Mouse (Mus musculus) hindbrain, embryonic 10.5 days (tissue): ENCODE data around the gene Slc10a1. TPM values are rescaled to one million over a fixed set of nuclear protein-coding genes. Genes with fewer than 3 reads are reported as not detected.

Source experiments
- DNase-seq: peaks from one replicate; pipeline ENCODE4 v3.0.0-alpha.2; 2017; ENCODE audit warnings: low spot score
- H3K27ac ChIP-seq: fragments of 300-500 bp; sonication (generic); 2 replicates; pipeline ENCODE4 v1.5.1; 2016; ENCODE audit warnings: mild to moderate bottlenecking, moderate library complexity
- H3K27me3 ChIP-seq: fragments of 300-500 bp; sonication (generic); 2 replicates; pipeline ENCODE4 v1.6.1; 2016; ENCODE audit warnings: mild to moderate bottlenecking; ENCODE audit not compliant: poor library complexity, insufficient read depth, severe bottlenecking
- H3K36me3 ChIP-seq: fragments of 300-500 bp; sonication (generic); 2 replicates; pipeline ENCODE4 v1.6.1; 2016; ENCODE audit warnings: mild to moderate bottlenecking, moderate library complexity
- H3K4me1 ChIP-seq: fragments of 300-500 bp; sonication (generic); replicated peaks from 2 replicates; pipeline ENCODE4 v1.6.1; 2016; ENCODE audit warnings: mild to moderate bottlenecking
- H3K4me3 ChIP-seq: fragments of 300-500 bp; sonication (generic); 2 replicates; pipeline ENCODE4 v1.5.1; 2016; ENCODE audit warnings: mild to moderate bottlenecking, moderate library complexity
- H3K9me3 ChIP-seq: fragments of 300-500 bp; sonication (generic); 2 replicates; pipeline ENCODE4 v1.6.1; 2016; ENCODE audit warnings: mild to moderate bottlenecking, moderate library complexity
- WGBS: fragments of 180-500 bp; shearing (Covaris S2); methylation state at CpG from one replicate; pipeline ENCODE4 v1.1.7; 2016; 5-methylcytosine and 5-hydroxymethylcytosine counted together
- polyA plus RNA-seq: library from polyadenylated mRNA; unstranded; fragments of >200 nt; fragmentation: Nextera tagmentation; extraction: Ambion mirVana; gene quantifications from 2 replicates; pipeline ENCODE4 v1.2.1, GENCODE M21; 2016

Slc10a1 gene
- polyA plus RNA-seq, 1 experiment from 2014 or later: 0.26 TPM

GRCm38 (mm10) chr12:80938642-80939041 is 29.9 kb downstream of the Slc10a1 start:
- Histone ChIP-seq H3K9me3 (no peaks in the 10 kb centered on the region), H3K27ac (no peak overlapping the region), H3K36me3 (no peaks in the 10 kb centered on the region), H3K4me1 (no peaks in the 10 kb centered on the region), H3K4me3 (no peak overlapping the region), H3K27me3 (no peaks in the 10 kb centered on the region)
- 72% methylated on average over 5 of the region's 5 CpGs for WGBS
- DNase-seq: no peak

- H3K27me3 ChIP-seq: no peaks in the 10 kb centered on the region
- no peaks in the 10 kb centered on the region for H3K36me3 ChIP-seq
- no peak for DNase-seq
- H3K4me1 ChIP-seq: no peaks in the 10 kb centered on the region
- 80% methylated on average over 9 of the region's 9 CpGs for WGBS
- H3K9me3 ChIP-seq: no peaks in the 10 kb centered on the region
- no peak overlapping the region for H3K27ac ChIP-seq
- no peak overlapping the region for H3K4me3 ChIP-seq
Measured at GRCm38 (mm10) chr12:80937331-80938029, 31.0 kb downstream of the Slc10a1 start.

- no peaks in the 10 kb centered on the region for H3K27me3 ChIP-seq
- 68% methylated on average over 2 of the region's 2 CpGs for WGBS
- H3K27ac ChIP-seq: no peak overlapping the region
- DNase-seq: no peak
- no peak overlapping the region for H3K4me3 ChIP-seq
- H3K9me3 ChIP-seq: no peaks in the 10 kb centered on the region
- no peaks in the 10 kb centered on the region for H3K36me3 ChIP-seq
- H3K4me1 ChIP-seq: no peaks in the 10 kb centered on the region
Measured at GRCm38 (mm10) chr12:80936751-80937150, 31.8 kb downstream of the Slc10a1 start.

- Histone ChIP-seq H3K27ac (no peak overlapping the region), H3K9me3 (no peaks in the 10 kb centered on the region), H3K27me3 (no peaks in the 10 kb centered on the region), H3K4me1 (no peaks in the 10 kb centered on the region), H3K4me3 (no peak overlapping the region), H3K36me3 (no peaks in the 10 kb centered on the region)
- 98% methylated on average over 1 of the region's 1 CpGs for WGBS
- DNase-seq: no peak
Measured at GRCm38 (mm10) chr12:80932865-80933264, 35.6 kb downstream of the Slc10a1 start.

- Histone ChIP-seq H3K9me3 (no peaks in the 10 kb centered on the region), H3K4me1 (no peaks in the 10 kb centered on the region), H3K4me3 (no peak overlapping the region), H3K27me3 (no peaks in the 10 kb centered on the region), H3K27ac (no peak overlapping the region), H3K36me3 (no peaks in the 10 kb centered on the region)
- no peak for DNase-seq
- WGBS: 89% methylated on average over 3 of the region's 3 CpGs
Measured at GRCm38 (mm10) chr12:80931402-80932140, 36.9 kb downstream of the Slc10a1 start.

- DNase-seq: no peak
- H3K4me1 ChIP-seq: peaks cover 6% of the 10 kb centered on the region; the same call in 1 of the 2 replicates
- WGBS: 92% methylated on average over 7 of the region's 7 CpGs
- H3K4me3 ChIP-seq: no peak overlapping the region
- H3K9me3 ChIP-seq: no peaks in the 10 kb centered on the region
- H3K27me3 ChIP-seq: no peaks in the 10 kb centered on the region
- H3K27ac ChIP-seq: no peak overlapping the region
- H3K36me3 ChIP-seq: no peaks in the 10 kb centered on the region
Measured at GRCm38 (mm10) chr12:80930141-80930540, 38.4 kb downstream of the Slc10a1 start.

- Histone ChIP-seq H3K4me1 (peaks cover 9% of the 10 kb centered on the region), H3K27me3 (peaks cover 4% of the 10 kb centered on the region; the same call in 1 of the 2 replicates), H3K9me3 (no peaks in the 10 kb centered on the region), H3K27ac (no peak overlapping the region), H3K4me3 (no peak overlapping the region), H3K36me3 (no peaks in the 10 kb centered on the region)
- WGBS: 83% methylated on average over 3 of the region's 3 CpGs
- no peak for DNase-seq
Measured at GRCm38 (mm10) chr12:80928881-80929280, 39.6 kb downstream of the Slc10a1 start.

- H3K27ac ChIP-seq: no peak overlapping the region
- 59% methylated on average over 1 of the region's 1 CpGs for WGBS
- H3K4me1 ChIP-seq: peaks cover 16% of the 10 kb centered on the region
- no peaks in the 10 kb centered on the region for H3K36me3 ChIP-seq
- DNase-seq: no peak
- no peak overlapping the region for H3K4me3 ChIP-seq
- peaks cover 10% of the 10 kb centered on the region; the same call in 1 of the 2 replicates for H3K27me3 ChIP-seq
- H3K9me3 ChIP-seq: no peaks in the 10 kb centered on the region
Measured at GRCm38 (mm10) chr12:80927518-80927917, 41.0 kb downstream of the Slc10a1 start.

- no peaks in the 10 kb centered on the region for H3K36me3 ChIP-seq
- no peak for DNase-seq
- peaks cover 10% of the 10 kb centered on the region; the same call in 1 of the 2 replicates for H3K27me3 ChIP-seq
- H3K4me3 ChIP-seq: no peak overlapping the region
- H3K4me1 ChIP-seq: peaks cover 18% of the 10 kb centered on the region
- H3K9me3 ChIP-seq: no peaks in the 10 kb centered on the region
- H3K27ac ChIP-seq: no peak overlapping the region
- WGBS: 83% methylated on average over 4 of the region's 4 CpGs
Measured at GRCm38 (mm10) chr12:80926550-80926949, 42.0 kb downstream of the Slc10a1 start.

- Histone ChIP-seq H3K27ac (no peak overlapping the region), H3K36me3 (no peaks in the 10 kb centered on the region), H3K4me3 (no peak overlapping the region), H3K27me3 (peaks cover 10% of the 10 kb centered on the region; the same call in 1 of the 2 replicates), H3K4me1 (peaks cover 18% of the 10 kb centered on the region), H3K9me3 (no peaks in the 10 kb centered on the region)
- WGBS: 43% methylated on average over 7 of the region's 7 CpGs
- DNase-seq: no peak
Measured at GRCm38 (mm10) chr12:80925919-80926318, 42.6 kb downstream of the Slc10a1 start.

GRCm38 (mm10) chr12:80924205-80924604 is 44.3 kb downstream of the Slc10a1 start:
- H3K9me3 ChIP-seq: no peaks in the 10 kb centered on the region
- H3K27ac ChIP-seq: no peak overlapping the region
- H3K27me3 ChIP-seq: peaks cover 10% of the 10 kb centered on the region; the same call in 1 of the 2 replicates
- no peak for DNase-seq
- peaks cover 18% of the 10 kb centered on the region for H3K4me1 ChIP-seq
- no peaks in the 10 kb centered on the region for H3K36me3 ChIP-seq
- no peak overlapping the region for H3K4me3 ChIP-seq
- 78% methylated on average over 3 of the region's 3 CpGs for WGBS

GRCm38 (mm10) chr12:80923602-80924001 is 44.9 kb downstream of the Slc10a1 start:
- H3K27ac ChIP-seq: no peak overlapping the region
- no peaks in the 10 kb centered on the region for H3K9me3 ChIP-seq
- H3K27me3 ChIP-seq: peaks cover 10% of the 10 kb centered on the region; the same call in 1 of the 2 replicates
- peaks cover 18% of the 10 kb centered on the region for H3K4me1 ChIP-seq
- no peak for DNase-seq
- 66% methylated on average over 5 of the region's 5 CpGs for WGBS
- no peak overlapping the region for H3K4me3 ChIP-seq
- H3K36me3 ChIP-seq: no peaks in the 10 kb centered on the region

GRCm38 (mm10) chr12:80922869-80923268 is 45.6 kb downstream of the Slc10a1 start:
- H3K4me1 ChIP-seq: peaks cover 18% of the 10 kb centered on the region
- no peaks in the 10 kb centered on the region for H3K9me3 ChIP-seq
- DNase-seq: no peak
- H3K27ac ChIP-seq: no peak overlapping the region
- whole genome bisulfite sequencing: 10% methylated on average over 7 of the region's 7 CpGs
- peaks cover 10% of the 10 kb centered on the region; the same call in 1 of the 2 replicates for H3K27me3 ChIP-seq
- 0 out of 2 replicates have a peak overlapping the region, but pooled peaks have one; percentile 16 for H3K4me3 ChIP-seq
- no peaks in the 10 kb centered on the region for H3K36me3 ChIP-seq
